Mouse (Mus musculus): Measurements from ENCODE around the gene Fam192a. TPM values are rescaled to one million over a fixed set of nuclear protein-coding genes. Genes with fewer than 3 reads are reported as not detected.

Gene Fam192a
- total RNA-seq (2021) = 10 to 100 TPM; 32.0 to 33.2 TPM
- long read RNA-seq, experiment 1, transcript Fam192a-201 (8 exons, 2,873 nt) = major isoform, 47 of 62 reads
- long read RNA-seq, experiment 1, partial matches to known transcripts = 1 of 62 reads
- long read RNA-seq, experiment 1, other reads (novel, unspliced or antisense) = 13 of 62 reads
- long read RNA-seq, experiment 2, transcript Fam192a-201 (8 exons, 2,873 nt) = major isoform, 13 of 23 reads
- long read RNA-seq, experiment 2, partial matches to known transcripts = 1 of 23 reads
- long read RNA-seq, experiment 2, other reads (novel, unspliced or antisense) = 9 of 23 reads

DNA sequence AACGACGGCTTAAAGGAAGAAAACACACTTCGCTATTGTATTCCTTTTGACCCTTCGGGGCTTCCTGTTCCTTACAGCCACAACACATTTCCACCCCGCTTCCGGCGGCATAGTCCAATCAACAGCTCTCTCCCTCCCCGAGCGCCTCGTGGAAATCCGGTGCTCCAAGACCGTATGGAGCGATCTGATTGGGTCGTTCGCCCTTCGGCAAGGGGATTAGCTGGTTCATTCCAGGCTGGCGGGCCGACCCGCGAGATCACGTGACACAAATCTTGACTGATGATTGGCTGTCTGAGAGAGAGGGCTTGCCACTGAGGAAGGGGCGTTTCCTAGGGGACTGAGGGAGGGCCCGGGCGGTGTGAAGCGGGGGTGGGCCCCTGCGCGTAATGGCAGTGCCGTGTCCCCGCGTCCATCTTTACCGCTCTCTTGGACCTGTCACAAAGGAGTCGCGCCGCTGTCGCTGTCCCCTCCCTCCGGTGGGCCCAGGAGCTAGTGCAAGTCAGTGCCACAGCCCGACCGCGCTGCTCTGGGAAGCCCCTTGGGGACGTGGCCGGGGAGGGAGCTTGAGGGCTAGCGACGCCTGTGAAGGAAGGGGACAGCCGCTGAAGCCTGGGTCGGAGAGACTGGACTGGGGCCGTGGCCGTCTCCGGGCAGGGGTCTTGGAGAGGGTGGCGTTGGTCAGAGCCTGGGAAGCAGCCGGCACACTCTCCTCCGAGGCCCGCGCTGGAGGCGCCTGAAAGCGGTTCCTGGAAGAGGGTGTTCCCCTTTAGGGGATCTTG, at the start of gene Fam192a, which contains the start of gene Rspry1:
Gene Fam192a, minus strand, starts transcription at position 391 of the 779 bp plus-strand sequence.
Gene Rspry1, plus strand, starts transcription at position 331 of the 779 bp plus-strand sequence.
- DNase-seq = peak; percentile 99 to 100

DNA sequence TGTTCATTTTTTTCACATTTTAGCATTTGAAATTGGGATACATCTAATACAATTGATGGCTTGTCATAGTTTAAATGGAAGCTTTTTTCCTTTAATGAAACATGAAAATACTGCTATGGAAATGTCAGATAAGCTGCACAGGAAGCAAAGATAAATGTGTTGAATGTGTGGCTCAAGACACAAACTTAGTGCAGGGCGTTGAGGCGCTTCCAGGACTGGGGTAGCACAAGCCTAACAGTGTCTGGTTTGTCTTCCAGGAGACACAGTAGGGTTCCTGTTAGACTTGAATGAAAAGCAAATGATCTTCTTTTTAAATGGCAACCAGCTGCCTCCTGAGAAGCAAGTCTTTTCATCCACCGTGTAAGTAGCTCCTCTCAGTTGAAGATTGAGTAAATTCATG, 47.7 kb upstream of the Fam192a start:
- no peak for DNase-seq

DNA sequence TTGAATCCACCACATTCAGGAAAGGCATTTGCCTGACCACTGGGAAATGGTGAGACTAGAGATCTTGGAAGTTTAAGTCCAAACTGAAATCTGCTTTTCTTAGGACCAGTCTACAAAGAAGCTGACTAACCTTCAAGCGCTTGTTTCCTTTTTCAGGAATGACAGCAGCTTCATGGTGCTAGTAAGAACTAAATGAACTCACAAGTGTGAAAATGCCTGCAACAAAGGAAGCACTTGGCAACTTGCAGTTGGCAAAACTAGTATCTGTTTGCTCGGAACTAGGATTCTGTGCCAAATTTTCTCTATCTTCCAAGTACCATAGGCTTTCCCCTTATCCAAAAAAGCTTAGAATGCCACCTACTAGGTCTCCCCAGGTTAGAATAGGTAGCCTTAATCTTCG, 44.4 kb upstream of the Fam192a start:
- DNase-seq = no peak

DNA sequence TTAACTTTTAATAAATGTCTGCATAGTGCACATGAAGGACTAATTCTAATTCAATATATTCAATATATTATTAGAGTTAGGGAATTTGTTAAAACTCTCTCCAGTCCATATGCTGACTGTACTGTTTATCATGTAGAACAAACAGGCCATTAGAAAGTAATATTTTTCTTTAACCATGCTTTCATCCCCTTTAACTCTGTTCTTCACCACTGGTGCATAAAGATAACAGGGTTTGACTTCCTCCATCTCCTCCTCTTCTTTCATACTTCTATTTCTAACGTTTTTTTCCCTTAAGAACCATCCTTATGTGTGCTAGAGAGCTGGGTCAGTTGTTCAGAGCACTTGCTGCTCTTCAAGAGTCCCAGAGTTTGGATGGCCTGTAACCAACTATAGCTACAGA, 43.4 kb upstream of the Fam192a start:
- DNase-seq = no peak

DNA sequence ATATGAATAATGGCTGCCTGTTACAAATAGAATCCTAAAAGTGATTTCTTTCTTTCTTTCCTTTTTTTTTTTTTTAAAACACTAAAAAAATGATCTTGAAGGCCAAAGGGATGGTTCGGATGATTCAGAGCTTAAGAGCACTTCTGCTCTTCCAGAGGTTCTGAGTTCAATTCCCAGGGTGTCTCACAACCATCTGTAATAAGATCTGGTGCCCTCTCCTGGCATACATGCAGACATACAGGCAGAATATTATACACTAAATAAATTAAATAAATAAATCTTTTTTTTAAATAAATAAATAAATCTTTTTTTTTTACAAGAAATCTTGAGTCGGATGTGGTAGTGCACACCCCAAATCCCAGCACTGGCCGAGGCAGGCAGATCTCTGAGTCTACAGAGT, 40.1 kb upstream of the Fam192a start:
- DNase-seq = no peak

DNA sequence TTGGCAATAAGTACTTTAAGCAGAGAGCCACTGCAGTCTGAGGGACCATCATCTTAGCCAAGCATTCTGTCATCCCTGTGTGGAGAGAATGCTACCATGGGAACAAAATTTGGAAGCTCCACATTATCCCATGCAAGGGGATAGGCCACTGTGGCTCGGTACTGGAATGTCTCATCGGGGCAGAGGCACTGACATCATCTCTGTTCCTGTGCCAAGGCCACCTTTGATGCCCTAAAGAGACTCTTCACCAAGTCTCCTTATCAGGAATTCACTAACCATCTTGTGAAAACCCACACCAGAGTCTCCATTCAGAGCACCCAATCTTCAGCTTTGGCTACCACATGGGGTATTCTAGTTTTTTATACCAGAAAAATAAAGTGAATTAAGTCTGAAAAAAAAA, 39.4 kb upstream of the Fam192a start:
- peak; percentile 46 to 54 for DNase-seq

DNA sequence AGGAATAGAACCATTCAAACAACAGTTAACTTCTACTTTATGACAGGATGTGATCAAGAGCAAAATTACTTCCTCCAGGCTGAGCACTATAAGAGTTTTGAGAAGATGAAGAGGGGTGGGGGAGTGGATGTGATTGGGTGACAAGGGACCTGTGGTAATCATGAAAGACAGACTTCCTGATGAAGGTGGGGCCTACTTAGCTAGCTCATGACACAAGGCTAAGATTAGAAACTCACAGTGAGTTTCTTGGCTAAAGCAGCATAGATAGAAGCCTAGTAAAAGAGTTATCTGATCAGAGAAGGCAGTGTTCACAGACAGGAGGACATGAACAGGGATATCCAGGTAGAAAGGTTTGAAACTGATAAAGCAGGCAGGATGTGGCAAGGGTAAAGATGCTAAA, 32.4 kb upstream of the Fam192a start:
- DNase-seq = no peak

DNA sequence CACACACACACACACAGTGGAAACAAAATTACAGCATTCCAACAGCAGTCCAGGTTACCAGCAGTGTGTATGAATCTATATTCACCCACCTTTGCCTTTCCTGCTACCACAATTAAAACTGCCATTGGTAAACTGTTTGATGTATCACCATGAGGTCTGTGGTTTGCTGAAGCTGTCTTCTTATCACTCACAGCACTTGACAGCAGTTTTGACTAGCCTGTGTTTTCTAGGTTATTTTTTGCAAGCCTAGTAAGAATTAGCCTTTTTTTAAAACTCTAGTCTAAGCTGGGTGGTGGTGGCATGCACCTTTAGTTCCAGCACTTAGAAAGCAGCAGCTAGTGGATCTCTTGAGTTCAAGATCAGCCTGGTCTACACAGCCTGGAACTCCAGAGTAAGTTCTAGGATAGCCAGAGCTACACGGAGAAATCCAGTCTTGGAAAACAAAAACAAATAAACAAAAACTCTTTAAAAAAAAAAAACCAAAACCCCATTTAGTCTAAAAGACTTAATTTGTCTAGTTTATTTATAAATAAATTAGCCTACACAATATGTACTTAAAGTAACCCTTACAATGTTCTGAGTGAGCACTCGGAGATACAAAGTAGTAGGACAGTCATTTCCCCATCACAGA, 31.9 kb upstream of the Fam192a start:
- no peak for DNase-seq

DNA sequence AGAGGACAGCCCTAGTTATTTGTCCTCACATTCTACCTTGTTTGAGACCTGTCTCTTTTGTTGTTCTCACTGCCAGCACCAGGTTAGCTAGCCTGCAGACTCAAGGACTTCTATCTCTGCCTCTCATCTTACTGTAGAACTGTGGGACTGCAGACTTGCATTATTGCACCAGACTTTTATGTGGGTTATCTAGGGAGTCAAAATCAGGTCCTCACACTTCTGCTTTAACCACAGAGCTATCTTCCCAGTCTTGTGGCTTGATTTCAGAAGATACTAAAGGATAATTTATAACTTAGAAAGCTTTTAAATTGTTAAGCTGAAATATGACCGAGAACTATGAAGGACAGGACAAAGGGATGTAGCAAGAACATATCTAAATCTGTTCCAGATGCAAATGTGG, 23.1 kb upstream of the Fam192a start:
- no peak for DNase-seq

DNA sequence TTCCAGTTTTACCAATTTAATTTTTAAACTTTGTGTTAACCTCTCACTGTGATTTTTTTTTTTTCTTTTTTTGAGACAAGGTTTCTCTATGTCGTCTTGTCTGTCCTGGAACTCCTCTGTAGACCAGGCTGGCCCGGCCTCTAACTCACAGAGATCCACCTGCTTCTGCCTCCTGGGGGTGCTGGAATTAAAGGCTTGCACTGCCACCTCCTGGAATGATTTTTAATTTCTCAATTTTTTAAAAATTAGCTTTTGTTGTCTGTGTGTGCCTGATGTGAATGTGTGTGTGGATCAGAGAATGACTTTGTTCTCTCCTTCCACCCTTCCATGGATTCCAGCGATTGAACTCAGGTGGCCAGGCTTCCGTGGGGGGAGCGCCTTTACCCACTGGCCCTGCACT, 5.3 kb upstream of the Fam192a start:
- no peak for DNase-seq

DNA sequence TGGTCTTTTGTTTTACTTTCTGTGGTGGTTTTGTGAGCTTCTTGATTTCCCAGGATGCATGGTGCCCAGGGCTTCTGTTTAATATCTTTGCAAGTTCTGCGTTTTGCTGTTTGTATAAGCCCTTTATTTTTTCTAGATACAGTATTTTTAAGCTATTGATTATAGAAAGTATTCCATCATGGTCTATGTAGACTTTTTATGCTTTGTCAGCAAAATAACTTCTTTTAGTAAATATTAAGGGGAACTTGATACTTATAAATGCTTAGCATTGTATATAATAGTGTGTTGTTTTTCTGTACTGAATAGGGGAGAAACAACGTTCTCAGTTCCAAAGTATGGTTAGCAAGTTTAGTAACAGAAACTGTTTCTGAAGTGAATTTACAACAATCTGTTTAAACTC, 2.2 kb upstream of the Fam192a start:
- no peak for DNase-seq

DNA sequence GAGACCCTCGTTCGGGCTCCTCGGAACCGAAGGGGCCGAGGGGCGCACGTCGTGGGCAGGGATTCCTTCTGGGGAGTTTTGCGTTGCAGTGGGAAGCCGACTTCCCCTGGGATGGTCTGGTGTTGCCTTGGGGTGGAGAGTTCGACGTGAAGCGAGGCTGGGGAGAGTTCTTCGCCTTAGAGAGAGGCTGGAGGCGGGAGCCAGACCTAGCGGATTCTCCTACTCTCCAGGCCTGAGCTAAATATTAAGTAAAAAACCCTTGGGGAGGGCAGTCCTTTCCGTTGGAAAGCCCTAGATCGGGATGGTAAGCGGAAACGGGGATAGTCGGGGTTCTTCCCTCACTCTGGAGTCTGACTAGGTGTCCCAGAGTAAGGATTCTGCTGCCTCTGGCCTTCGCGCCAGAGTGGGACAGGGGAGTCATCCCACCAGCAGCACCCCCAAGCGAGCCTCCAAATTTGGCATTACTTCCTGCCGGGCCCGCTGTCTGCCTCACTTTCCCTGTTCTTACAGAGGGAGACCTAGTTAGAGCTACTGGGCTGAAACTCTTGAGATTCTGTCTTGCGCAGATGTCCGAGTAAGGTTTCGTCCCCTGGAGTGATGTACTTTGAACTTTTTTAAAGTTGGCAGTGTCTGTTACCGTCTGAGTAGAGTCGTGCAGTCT, 804 bp upstream of the Fam192a start:
- DNase-seq = peak; percentile 27 to 44

DNA sequence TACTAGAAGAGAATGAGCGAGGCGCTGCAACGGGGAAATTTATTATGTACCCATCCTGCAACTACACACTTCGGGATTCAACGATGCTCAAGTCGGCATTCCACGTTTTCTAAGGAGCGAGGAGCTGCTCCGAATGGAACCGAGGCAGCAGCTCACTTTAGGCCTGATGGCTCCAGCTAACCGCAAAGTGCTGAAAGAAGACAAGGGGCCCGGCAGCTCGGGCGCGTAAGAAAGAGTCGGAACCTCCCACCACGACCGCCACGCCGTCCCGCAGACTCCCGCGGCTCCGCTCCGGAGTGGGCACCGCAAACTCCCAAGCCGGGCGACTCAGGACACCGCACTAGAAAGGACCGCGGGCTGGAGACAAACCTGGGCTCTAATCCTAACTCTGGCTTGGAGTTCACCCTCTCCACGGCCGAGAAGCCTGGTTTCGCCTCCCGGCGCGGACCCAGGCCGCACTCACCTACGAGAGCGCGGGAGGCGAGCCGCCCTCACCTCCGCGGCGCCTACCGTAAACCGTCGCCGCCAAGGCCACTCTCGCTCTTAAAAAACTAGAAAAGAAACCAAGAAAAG, 677 bp downstream of the Fam192a start:
- DNase-seq = peak; percentile 19 to 21

DNA sequence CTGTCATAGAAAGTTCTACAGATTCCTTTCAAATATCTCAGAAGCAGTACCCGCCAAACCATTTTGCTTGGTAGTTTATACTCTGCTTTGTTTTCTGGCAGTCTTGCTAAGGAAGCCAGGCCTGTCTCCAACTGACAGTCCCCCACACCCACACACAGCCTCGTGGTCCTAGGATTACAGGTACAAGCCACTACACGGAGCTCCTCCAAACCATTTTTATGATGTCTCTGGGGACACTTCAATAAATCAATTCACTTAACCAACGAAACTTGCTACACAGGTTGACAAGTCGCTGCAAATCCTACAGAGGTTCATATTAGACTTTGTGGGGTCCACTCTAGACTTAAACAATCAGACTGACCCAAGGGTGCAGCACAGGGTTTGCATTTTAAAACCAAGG, 1.3 kb downstream of the Fam192a start:
- DNase-seq = no peak

DNA sequence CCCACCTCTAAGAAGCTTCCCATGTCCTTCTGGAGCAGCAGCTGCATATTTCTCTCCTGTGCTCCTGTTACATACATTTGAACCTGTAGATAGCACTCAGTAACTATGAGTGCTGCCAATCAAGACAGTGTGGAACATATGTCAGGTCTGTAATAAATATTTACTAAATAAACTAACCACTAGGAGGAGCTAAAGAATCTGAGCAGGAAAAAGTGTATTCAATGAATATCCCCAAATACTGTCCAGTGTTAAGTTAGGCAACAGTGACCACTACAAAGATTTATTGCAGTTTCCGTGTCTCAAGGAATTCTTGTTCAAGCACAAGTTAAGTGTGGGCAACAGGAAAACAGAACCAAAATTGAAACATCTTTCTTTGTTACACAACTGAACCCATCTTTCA, 7.6 kb downstream of the Fam192a start:
- no peak for DNase-seq

DNA sequence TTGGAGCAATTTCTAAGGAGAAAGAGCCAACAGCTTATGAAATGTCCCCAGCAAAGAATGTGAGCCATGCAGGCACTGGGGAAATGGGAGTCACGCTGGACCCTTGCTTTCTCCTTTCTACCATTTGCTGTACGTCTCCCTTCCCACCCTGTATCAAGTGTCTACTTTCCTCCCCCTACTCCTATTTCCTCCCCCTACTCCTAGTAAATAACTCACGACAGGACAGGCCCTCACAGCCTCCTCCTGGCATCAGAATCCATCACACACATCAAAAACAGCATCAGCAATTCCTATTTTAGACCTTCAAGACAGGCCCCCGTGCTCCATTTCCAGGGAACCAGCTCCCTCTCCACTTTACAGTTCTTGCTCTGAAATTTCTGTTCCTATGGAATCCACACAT, 10.1 kb downstream of the Fam192a start:
- no peak for DNase-seq

DNA sequence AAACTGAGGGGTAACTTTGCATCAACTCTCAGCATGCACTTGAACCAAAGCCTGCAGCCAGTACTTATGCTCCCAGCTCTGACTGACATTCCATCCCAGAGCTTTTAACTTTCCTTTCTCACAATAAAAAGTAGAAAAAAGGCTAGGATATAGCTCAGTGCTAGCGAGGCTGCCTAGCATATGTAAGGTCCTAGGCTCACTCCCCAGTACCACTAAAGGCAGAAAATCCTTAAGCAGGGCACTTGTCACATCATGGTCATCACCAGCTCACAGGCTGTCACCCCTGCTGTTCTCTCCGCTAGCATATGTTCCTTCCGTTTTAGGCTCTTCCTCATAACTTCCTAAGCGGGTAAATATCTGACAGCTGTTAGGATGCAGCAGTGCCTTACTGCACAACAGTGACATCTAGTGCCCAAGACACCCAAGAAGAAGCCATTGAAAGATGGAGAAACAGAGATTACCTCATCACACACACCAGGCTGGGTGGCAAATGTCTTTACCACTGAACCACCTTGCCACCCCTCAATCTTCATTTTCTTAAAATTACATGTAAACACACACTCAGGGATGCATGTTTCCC, 17.5 kb downstream of the Fam192a start:
- DNase-seq = peak in 1 of 2 experiments; percentile 52

DNA sequence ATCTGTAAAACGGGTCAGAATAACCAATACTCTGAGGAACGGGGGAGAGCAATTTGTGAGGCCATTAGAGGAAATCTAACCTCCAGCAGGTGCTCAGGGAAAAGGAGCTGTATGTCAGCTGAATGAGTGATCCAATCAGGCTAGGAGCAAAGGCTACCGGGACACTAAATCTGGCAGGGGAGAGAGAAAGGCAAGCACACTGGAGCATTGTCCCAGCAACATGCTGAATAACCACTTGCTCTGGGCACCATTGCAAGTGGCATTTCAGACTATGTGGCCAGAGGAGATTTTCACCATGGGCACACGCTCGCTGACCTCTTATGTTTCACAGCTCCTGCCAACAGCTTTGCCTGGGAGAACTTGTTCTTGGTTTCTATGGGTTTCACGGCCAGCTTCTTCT, 19.2 kb downstream of the Fam192a start:
- no peak for DNase-seq

DNA sequence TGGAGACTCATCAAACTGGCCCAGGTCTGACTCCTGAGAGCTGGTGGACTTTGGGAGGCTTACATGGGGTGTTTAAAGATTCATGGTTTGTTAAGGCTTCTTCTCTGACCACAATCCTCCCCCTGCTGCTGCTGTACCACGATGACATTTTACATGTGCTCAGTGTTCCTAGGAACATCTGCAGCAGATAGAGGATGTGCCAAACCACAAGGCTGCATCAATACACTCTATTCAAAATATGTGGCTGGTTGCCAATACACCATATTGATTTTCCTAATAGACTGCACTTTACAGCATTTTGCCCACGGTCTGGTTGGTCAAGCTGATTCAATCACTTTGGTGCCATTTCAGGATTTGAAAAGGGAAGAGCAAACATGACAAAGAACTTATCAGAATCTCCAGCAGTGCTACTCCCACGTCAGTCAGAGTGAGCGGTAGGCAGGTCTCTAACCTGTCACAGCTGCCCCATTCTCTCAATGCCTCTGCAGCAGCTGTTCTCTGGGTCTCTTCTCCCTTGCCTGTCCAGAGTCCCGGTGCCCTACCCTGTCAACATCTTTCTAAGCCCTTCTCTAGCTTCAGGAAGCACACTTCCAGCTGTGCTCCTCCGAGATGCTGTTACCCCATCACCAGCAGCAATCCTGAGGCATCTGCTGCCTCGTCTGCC, 19.8 kb downstream of the Fam192a start:
- DNase-seq = no peak

DNA sequence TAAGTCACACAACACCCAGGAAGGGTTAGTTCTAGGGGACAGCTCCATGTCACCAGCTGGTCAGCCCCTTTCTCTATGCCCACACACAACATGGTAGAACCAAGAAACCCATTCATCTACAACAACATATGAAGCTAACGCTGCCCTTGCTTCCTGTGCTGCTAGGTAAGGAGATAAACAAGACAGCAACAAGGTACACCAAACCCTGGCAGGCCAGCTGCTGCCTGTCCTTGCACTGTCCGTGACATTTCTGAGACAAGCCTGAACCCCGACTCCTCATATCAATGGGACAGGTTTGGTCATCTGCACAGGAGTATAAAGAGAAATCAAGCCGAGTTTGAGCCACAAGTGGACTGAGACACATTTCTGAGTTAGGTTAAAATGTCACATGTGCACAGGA, 26.6 kb downstream of the Fam192a start:
- DNase-seq = peak; percentile 32 to 37

DNA sequence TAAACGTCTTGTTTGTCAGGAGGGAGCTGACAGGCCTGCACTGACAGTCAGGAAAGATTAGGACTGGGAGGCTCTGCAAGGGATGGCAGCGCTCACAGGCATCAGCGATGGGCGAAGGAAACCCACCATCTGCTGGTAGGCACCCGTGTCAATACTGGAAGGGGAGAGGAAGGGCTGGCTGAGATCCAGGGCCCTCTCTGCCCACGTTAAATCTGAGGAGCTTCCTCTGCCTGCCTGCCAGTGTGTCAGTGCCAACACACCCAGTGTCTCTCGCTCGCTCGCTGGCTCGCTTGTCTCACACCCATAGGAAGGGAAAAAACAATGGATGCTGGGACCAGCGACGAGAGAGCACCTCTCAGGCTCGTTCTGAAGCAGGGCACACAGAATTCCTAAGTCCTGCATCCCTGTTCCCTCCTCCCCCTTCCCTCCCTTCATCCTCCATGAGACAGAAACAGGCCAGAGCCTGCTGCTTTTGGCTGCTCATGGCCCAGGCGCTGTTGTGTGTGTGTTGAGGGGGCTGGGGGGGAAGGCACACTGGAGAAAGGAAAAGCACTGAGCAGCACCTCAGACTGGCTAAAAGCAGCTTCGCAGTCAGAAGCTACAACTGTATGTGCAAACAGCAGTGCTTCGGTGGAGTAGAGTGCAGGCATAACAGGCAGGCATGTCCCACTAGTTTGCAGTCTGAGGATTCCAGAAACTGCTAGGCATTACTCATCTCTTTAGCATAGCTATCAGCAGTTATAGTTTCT, 27.5 kb downstream of the Fam192a start:
- no peak for DNase-seq

All from adrenal gland, postnatal 36 days (tissue).